Mouse (Mus musculus): ENCODE results near the gene Ltbp1.
"Not testable (repeated sequence)": the region's sequence is repeated elsewhere in the genome, so short reads cannot be mapped to it uniquely, and the experiment has no call there.

Gene Ltbp1

GRCm38 (mm10) chr17:75110252-75111205 lies 105.2 kb downstream of the Ltbp1 start:
- in situ Hi-C loops (cut with MboI, MseI), result no loop called here

- in situ Hi-C loops (cut with MboI, MseI), result no loop called here
These were observed 110.2 kb downstream of the Ltbp1 start for GRCm38 (mm10) chr17:75115594-75115993.

GRCm38 (mm10) chr17:75118896-75119295 lies 113.5 kb downstream of the Ltbp1 start:
- in situ Hi-C loops (cut with MboI, MseI), result no loop called here

- in situ Hi-C loops (cut with MboI, MseI), result no loop called here
These were observed 114.1 kb downstream of the Ltbp1 start for GRCm38 (mm10) chr17:75119422-75119821.

GRCm38 (mm10) chr17:75120071-75120470 lies 114.7 kb downstream of the Ltbp1 start:
- in situ Hi-C loops (cut with MboI, MseI), result no loop called here

- in situ Hi-C loops (cut with MboI, MseI), result no loop called here
These were observed 117.4 kb downstream of the Ltbp1 start for GRCm38 (mm10) chr17:75122584-75123282.

- in situ Hi-C loops (cut with MboI, MseI), result no loop called here
These were observed 123.1 kb downstream of the Ltbp1 start for GRCm38 (mm10) chr17:75128337-75128935.

- in situ Hi-C loops (cut with MboI, MseI), result no loop called here
These were observed 128.6 kb downstream of the Ltbp1 start for GRCm38 (mm10) chr17:75133983-75134382.

GRCm38 (mm10) chr17:75139731-75140130 lies 134.4 kb downstream of the Ltbp1 start:
- in situ Hi-C loops (cut with MboI, MseI), result no loop called here

GRCm38 (mm10) chr17:75142845-75143244 lies 137.5 kb downstream of the Ltbp1 start:
- in situ Hi-C loops (cut with MboI, MseI), result not testable (repeated sequence)

GRCm38 (mm10) chr17:75143927-75144326 lies 138.6 kb downstream of the Ltbp1 start:
- in situ Hi-C loops (cut with MboI, MseI), result no loop called here

- in situ Hi-C loops (cut with MboI, MseI), result no loop called here
These were observed 141.8 kb downstream of the Ltbp1 start for GRCm38 (mm10) chr17:75147218-75147617.

GRCm38 (mm10) chr17:75151800-75152199 lies 146.4 kb downstream of the Ltbp1 start:
- in situ Hi-C loops (cut with MboI, MseI), result no loop called here

- in situ Hi-C loops (cut with MboI, MseI), result no loop called here
These were observed 147.7 kb downstream of the Ltbp1 start for GRCm38 (mm10) chr17:75153088-75153487.

- in situ Hi-C loops (cut with MboI, MseI), result no loop called here
These were observed 153.0 kb downstream of the Ltbp1 start for GRCm38 (mm10) chr17:75158385-75158784.

GRCm38 (mm10) chr17:75159066-75159787 lies 153.9 kb downstream of the Ltbp1 start:
- in situ Hi-C loops (cut with MboI, MseI), result no loop called here

GRCm38 (mm10) chr17:75161062-75161461 lies 155.7 kb downstream of the Ltbp1 start:
- in situ Hi-C loops (cut with MboI, MseI), result no loop called here

- in situ Hi-C loops (cut with MboI, MseI), result no loop called here
These were observed 156.6 kb downstream of the Ltbp1 start for GRCm38 (mm10) chr17:75161931-75162330.

- in situ Hi-C loops (cut with MboI, MseI), result no loop called here
These were observed 159.2 kb downstream of the Ltbp1 start for GRCm38 (mm10) chr17:75164566-75164965.

- in situ Hi-C loops (cut with MboI, MseI), result no loop called here
These were observed 163.3 kb downstream of the Ltbp1 start for GRCm38 (mm10) chr17:75168572-75169200.

GRCm38 (mm10) chr17:75171659-75172058 lies 166.3 kb downstream of the Ltbp1 start:
- in situ Hi-C loops (cut with MboI, MseI), result no loop called here
